Mouse (Mus musculus) adrenal gland, postnatal 36 days (tissue): Measurements from ENCODE around the gene Ssc4d. TPM values are rescaled to one million over a fixed set of nuclear protein-coding genes. Genes with fewer than 3 reads are reported as not detected.

ENCODE experiments used
- total RNA-seq, 2 experiments: library from RNA; stranded (reverse); gene quantifications; 2 replicates each; pipeline ENCODE4 v1.2.3; 2021

Gene Ssc4d
- total RNA-seq, 2 experiments from 2014 or later, result 2.3 to 3.3 TPM

Other genes starting within 250 kb of the Ssc4d start
- gene Tmem120a, start 230.1 kb downstream of the Ssc4d start, total RNA-seq, result 10 to 100 TPM; 55.5 to 59.9 TPM
- under 1 TPM; 0.33 to 0.83 TPM for gene Styxl1, start 196.1 kb downstream of the Ssc4d start, total RNA-seq
- gene Mdh2, start 196.1 kb downstream of the Ssc4d start, total RNA-seq, result 100 to 1,000 TPM; 489 to 545 TPM
- 1 to 10 TPM; 1.6 to 3.4 TPM for gene Srrm3, start 167.6 kb downstream of the Ssc4d start, total RNA-seq
- 100 to 1,000 TPM in 1 of 2 experiments, 10 to 100 TPM in 1; 85.2 to 330 TPM for gene Hspb1, start 86.6 kb downstream of the Ssc4d start, total RNA-seq
- gene Ywhag, start 39.9 kb downstream of the Ssc4d start, total RNA-seq, result 100 to 1,000 TPM; 499 to 690 TPM
- not detected for gene Zp3, start 5.6 kb upstream of the Ssc4d start, total RNA-seq
- 10 to 100 TPM; 13.3 to 17.1 TPM for gene Dtx2, start 20.3 kb upstream of the Ssc4d start, total RNA-seq
- gene Upk3b, start 64.0 kb upstream of the Ssc4d start, total RNA-seq, result 1 to 10 TPM; 5.3 to 6.8 TPM
- not detected for gene Upk3bl, start 80.0 kb upstream of the Ssc4d start, total RNA-seq
- 10 to 100 TPM; 11.2 to 11.9 TPM for gene Rasa4, start 109.4 kb upstream of the Ssc4d start, total RNA-seq
- 10 to 100 TPM; 69.3 to 96.9 TPM for gene Polr2j, start 142.1 kb upstream of the Ssc4d start, total RNA-seq
- 10 to 100 TPM in 1 of 2 experiments, 1 to 10 TPM in 1; 9.6 to 11.5 TPM for gene Lrwd1, start 161.5 kb upstream of the Ssc4d start, total RNA-seq
- gene Alkbh4, start 161.6 kb upstream of the Ssc4d start, total RNA-seq, result 1 to 10 TPM; 6.8 to 7.5 TPM
- gene Orai2, start 196.2 kb upstream of the Ssc4d start, total RNA-seq, result 1 to 10 TPM; 2.8 to 3.0 TPM
- 10 to 100 TPM; 36.2 to 46.0 TPM for gene Prkrip1, start 224.4 kb upstream of the Ssc4d start, total RNA-seq